Mouse (Mus musculus): ENCODE data around the gene Shc1. TPM values are rescaled to one million over a fixed set of nuclear protein-coding genes. Genes with fewer than 3 reads are reported as not detected.

The Shc1 gene
- total and polyA plus RNA-seq, 2 experiments from 2014 or later = 13.9 to 29.6 TPM

- 0 out of 2 replicates have a peak, but pooled peaks have one; percentile 4 for TF ChIP-seq CTCF (IDR thresholded peaks at IDR 0.05; ENCODE audit: low read depth)
- no peak overlapping the region for H3K4me2 ChIP-seq (ENCODE audit: low read depth, low read length)
- no peaks in the 10 kb centered on the region for H3K9me3 ChIP-seq (ENCODE audit: low read length)
- no peak overlapping the region for H3K9ac ChIP-seq (replicated peaks; ENCODE audit: low read length)
- peaks cover 14% of the 10 kb centered on the region for H3K36me3 ChIP-seq (ENCODE audit: insufficient read depth, low read length)
- H3K27me3 ChIP-seq (ENCODE audit: insufficient read depth, low read length) = no peaks in the 10 kb centered on the region
- no peak overlapping the region for H3K4me3 ChIP-seq (ENCODE audit: low read length)
- H3K27ac ChIP-seq = no peak overlapping the region
- ATAC-seq = no peak
- 69% methylated on average over 16 of the region's 16 CpGs for WGBS
- no peak for DNase-seq (ENCODE audit: low spot score)
- H3K4me1 ChIP-seq (ENCODE audit: insufficient read depth, low read length) = 0 out of 2 replicates have a peak, but pooled peaks cover 4% of the 10 kb centered on the region
Measured at GRCm38 (mm10) chr3:89408448-89408847, 9.8 kb upstream of the Shc1 start.

GRCm38 (mm10) chr3:89409701-89410100 lies 8.5 kb upstream of the Shc1 start:
- 92% methylated on average over 3 of the region's 3 CpGs for WGBS
- H3K4me2 ChIP-seq (ENCODE audit: low read depth, low read length) = no peak overlapping the region
- no peak overlapping the region for H3K4me3 ChIP-seq (ENCODE audit: low read length)
- no peak for TF ChIP-seq CTCF (IDR thresholded peaks at IDR 0.05; ENCODE audit: low read depth)
- H3K27ac ChIP-seq = no peak overlapping the region
- H3K27me3 ChIP-seq (ENCODE audit: insufficient read depth, low read length) = no peaks in the 10 kb centered on the region
- H3K9me3 ChIP-seq (ENCODE audit: low read length) = no peaks in the 10 kb centered on the region
- ATAC-seq (no peak), DNase-seq (ENCODE audit: low spot score) (no peak)
- peaks cover 17% of the 10 kb centered on the region for H3K36me3 ChIP-seq (ENCODE audit: insufficient read depth, low read length)
- H3K9ac ChIP-seq (replicated peaks; ENCODE audit: low read length) = no peak overlapping the region
- H3K4me1 ChIP-seq (ENCODE audit: insufficient read depth, low read length) = 0 out of 2 replicates have a peak, but pooled peaks cover 4% of the 10 kb centered on the region

DNA sequence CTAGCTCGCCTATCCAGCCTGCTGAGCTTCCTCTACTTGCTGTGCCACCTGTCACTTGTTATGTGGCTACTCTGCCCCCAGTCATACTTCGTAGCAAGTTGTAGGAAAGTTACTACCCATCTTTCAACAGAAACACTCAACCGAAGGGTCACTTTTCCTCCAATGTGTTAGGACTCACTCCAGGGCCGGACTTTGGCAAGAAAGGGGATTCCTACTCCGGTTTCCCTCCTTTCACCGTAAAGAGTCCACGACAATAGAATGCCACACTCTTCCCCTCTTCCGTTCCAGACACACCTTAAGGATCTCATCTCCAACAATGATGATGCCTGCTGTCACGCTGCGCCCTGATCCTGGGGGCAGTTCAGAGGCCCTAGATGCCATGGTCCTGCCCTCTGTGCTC lies 7.4 kb upstream of the Shc1 start:
- H3K36me3 ChIP-seq (ENCODE audit: insufficient read depth, low read length) = peaks cover 15% of the 10 kb centered on the region
- H3K4me3 ChIP-seq (ENCODE audit: low read length) = peak overlapping the region; percentile 49
- peak overlapping the region; percentile 80 for H3K4me2 ChIP-seq (ENCODE audit: low read depth, low read length)
- H3K27ac ChIP-seq = peak overlapping the region; percentile 70
- DNase-seq (ENCODE audit: low spot score) = no peak
- WGBS = 80% methylated on average over 10 of the region's 10 CpGs
- H3K4me1 ChIP-seq (ENCODE audit: insufficient read depth, low read length) = 0 out of 2 replicates have a peak, but pooled peaks cover 4% of the 10 kb centered on the region
- ATAC-seq = no peak
- TF ChIP-seq CTCF (IDR thresholded peaks at IDR 0.05; ENCODE audit: low read depth) = no peak
- no peaks in the 10 kb centered on the region for H3K27me3 ChIP-seq (ENCODE audit: insufficient read depth, low read length)
- peak overlapping the region; percentile 49 for H3K9ac ChIP-seq (replicated peaks; ENCODE audit: low read length)
- H3K9me3 ChIP-seq (ENCODE audit: low read length) = no peaks in the 10 kb centered on the region

DNA sequence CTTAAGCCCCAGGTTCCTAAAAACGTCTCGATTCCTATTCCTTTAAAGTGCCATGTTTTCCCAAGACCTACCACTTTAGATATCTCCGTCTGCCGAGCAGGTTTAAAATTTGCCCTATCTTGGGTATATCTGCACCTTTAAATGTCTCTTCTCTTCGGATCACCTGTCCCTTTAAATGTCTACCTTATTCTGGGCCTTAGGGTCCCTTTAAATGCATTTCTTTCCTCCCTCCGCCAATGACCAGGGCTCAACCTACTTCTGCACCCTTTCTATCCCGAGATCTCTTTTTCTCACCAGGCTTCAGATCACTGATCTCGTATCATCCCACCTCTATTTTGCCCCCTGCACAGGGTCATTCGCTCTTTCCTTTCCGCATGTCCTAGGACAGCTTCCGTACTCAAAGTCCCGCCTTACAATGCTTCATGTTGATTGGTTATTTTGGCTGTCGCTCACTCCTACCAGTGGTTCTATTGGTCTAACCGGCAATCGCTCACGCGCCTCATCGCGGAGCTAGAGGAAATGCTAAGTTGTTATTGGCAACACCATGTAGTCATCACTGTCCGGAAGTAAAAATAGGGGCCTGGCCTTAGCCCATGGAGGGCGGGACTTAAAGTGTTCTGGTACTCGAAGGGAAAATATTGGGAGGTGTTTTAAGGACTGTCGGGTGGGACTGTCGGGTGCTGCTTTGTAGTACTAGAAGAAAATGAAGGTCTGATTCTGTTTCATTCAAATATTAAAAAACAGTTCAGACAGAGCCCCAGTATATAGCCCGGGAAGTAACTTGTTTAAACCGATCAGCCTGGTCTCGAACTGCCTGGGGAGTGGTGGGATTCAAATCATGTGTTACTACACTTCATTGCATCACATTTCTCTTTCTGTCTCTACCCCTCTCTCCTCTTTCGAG lies 6.5 kb upstream of the Shc1 start, which contains the start of gene Flad1:
Gene Flad1 (minus strand): TSS at position 381 of the 904 bp plus-strand sequence.
- DNase-seq (ENCODE audit: low spot score) (peak; percentile 99), ATAC-seq (peak; percentile 99)
- H3K9me3 ChIP-seq (ENCODE audit: low read length) = no peaks in the 10 kb centered on the region
- peaks cover 15% of the 10 kb centered on the region for H3K36me3 ChIP-seq (ENCODE audit: insufficient read depth, low read length)
- H3K4me2 ChIP-seq (ENCODE audit: low read depth, low read length) = peak within 1 kb of the TSS; percentile 80
- WGBS = 6% methylated on average over 28 of the region's 28 CpGs
- TF ChIP-seq CTCF (IDR thresholded peaks at IDR 0.05; ENCODE audit: low read depth) = no peak
- H3K4me1 ChIP-seq (ENCODE audit: insufficient read depth, low read length) = 0 out of 2 replicates have a peak, but pooled peaks cover 4% of the 10 kb centered on the region
- H3K9ac ChIP-seq (replicated peaks; ENCODE audit: low read length) = peak within 1 kb of the TSS; percentile 49
- H3K4me3 ChIP-seq (ENCODE audit: low read length) = peak within 1 kb of the TSS; percentile 49
- no peaks in the 10 kb centered on the region for H3K27me3 ChIP-seq (ENCODE audit: insufficient read depth, low read length)
- H3K27ac ChIP-seq = peak within 1 kb of the TSS; percentile 70

GRCm38 (mm10) chr3:89416158-89416557 lies 2.1 kb upstream of the Shc1 start:
- TF ChIP-seq CTCF (IDR thresholded peaks at IDR 0.05; ENCODE audit: low read depth) = no peak
- Histone ChIP-seq H3K27ac (no peak overlapping the region), H3K4me2 (ENCODE audit: low read depth, low read length) (no peak overlapping the region), H3K9me3 (ENCODE audit: low read length) (no peaks in the 10 kb centered on the region), H3K4me3 (ENCODE audit: low read length) (no peak overlapping the region), H3K4me1 (ENCODE audit: insufficient read depth, low read length) (peaks cover 7% of the 10 kb centered on the region; the same call in 1 of the 2 replicates), H3K9ac (replicated peaks; ENCODE audit: low read length) (no peak overlapping the region), H3K27me3 (ENCODE audit: insufficient read depth, low read length) (no peaks in the 10 kb centered on the region), H3K36me3 (ENCODE audit: insufficient read depth, low read length) (peaks cover 11% of the 10 kb centered on the region)
- ATAC-seq = no peak
- 96% methylated on average over 8 of the region's 8 CpGs for WGBS
- DNase-seq (ENCODE audit: low spot score) = no peak

DNA sequence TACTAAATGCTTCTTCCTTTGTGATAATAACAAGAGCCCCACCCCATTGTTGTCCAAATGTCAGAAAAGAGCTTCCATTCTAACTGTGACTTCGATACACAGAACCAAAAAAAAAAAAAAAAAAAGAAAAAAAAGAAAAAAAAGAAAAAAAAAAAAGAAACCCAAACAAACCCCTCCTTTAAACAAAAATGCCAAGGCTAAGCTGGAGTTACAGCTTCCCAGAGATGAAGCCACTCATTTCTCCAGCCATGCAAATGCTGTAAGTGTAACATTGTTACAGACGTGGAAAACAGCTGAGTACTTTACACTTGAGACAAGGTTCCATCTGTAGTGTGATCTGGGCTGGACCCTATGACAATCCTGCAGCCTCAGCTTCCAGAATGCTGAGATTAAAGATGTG lies 1.1 kb upstream of the Shc1 start:
- DNase-seq (ENCODE audit: low spot score) (no peak), ATAC-seq (no peak)
- H3K9me3 ChIP-seq (ENCODE audit: low read length) = no peaks in the 10 kb centered on the region
- no peak overlapping the region for H3K27ac ChIP-seq
- H3K4me3 ChIP-seq (ENCODE audit: low read length) = peak overlapping the region; percentile 70
- WGBS = 25% methylated on average over 2 of the region's 2 CpGs
- peaks cover 14% of the 10 kb centered on the region for H3K4me1 ChIP-seq (ENCODE audit: insufficient read depth, low read length)
- H3K9ac ChIP-seq (replicated peaks; ENCODE audit: low read length) = peak overlapping the region; percentile 40
- H3K36me3 ChIP-seq (ENCODE audit: insufficient read depth, low read length) = peaks cover 11% of the 10 kb centered on the region
- TF ChIP-seq CTCF (IDR thresholded peaks at IDR 0.05; ENCODE audit: low read depth) = no peak
- H3K27me3 ChIP-seq (ENCODE audit: insufficient read depth, low read length) = no peaks in the 10 kb centered on the region
- H3K4me2 ChIP-seq (ENCODE audit: low read depth, low read length) = peak overlapping the region; percentile 99

DNA sequence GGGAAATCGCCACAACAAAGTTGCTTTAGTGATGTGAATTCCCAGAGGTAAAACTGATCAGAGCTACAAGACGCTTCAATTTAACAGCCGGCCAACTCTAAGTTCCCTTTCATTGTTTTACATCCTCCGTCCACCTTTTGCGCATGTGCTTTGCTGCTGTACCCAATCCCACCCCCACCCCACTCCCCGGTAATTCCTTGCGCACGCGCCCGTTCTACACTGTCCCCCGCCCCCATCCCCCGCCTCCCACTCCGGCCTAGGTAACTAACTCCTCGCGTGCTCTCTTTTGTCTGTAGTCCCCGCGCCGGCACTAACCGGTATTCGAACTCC lies 438 bp upstream of the Shc1 start:
- Histone ChIP-seq H3K27me3 (ENCODE audit: insufficient read depth, low read length) (no peaks in the 10 kb centered on the region), H3K36me3 (ENCODE audit: insufficient read depth, low read length) (peaks cover 11% of the 10 kb centered on the region), H3K4me1 (ENCODE audit: insufficient read depth, low read length) (peaks cover 14% of the 10 kb centered on the region), H3K27ac (no peak overlapping the region), H3K9me3 (ENCODE audit: low read length) (no peaks in the 10 kb centered on the region), H3K4me3 (ENCODE audit: low read length) (peak overlapping the region; percentile 70), H3K9ac (replicated peaks; ENCODE audit: low read length) (peak overlapping the region; percentile 40), H3K4me2 (ENCODE audit: low read depth, low read length) (peak overlapping the region; percentile 99)
- TF ChIP-seq CTCF (IDR thresholded peaks at IDR 0.05; ENCODE audit: low read depth) = no peak
- under 1% methylated on average over 20 of the region's 20 CpGs for WGBS
- peak; percentile 59 for ATAC-seq
- peak; percentile 83 for DNase-seq (ENCODE audit: low spot score)
